Mouse (Mus musculus): ENCODE measurements at regions not wholly inside any gene's neighbourhood (a gene's known extent, or its start where the extent isn't known, plus 50 kb on each side); places are given as distances from the start of the nearest gene placed in this dataset.

DNA sequence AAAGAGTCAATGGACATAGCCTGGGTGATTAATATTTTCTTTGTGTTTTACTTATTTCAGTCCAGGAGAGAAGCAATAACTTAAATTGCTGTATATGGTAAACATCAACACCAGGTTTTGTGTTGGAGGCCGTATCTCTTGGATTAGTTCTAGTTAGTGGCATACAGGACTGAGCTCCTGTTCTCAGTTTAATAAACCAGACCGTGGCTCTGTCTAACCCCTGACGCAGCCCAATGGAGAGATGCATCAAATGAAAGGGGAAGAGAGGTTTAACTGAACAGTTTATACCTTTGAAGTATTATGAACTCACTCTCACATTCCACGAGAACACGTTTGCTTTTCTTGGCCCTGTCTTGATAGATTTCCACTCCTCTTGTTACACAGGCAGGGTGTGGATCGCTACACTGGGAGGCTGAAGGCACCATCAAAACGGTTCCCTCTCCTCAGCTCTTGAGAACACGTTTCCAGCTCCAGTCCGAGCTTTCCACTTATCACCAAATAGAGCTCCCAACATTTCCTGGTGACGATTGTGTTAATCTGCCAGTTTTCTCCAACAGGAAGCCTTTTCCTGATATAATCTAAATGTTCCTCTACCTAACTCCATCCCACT, 54.0 kb upstream of the Cerkl start:
- in situ Hi-C loops (cut with MboI; ENCODE audit: low sequenced_read_pairs) = loop anchor here (10.0 kb wide), 1 partner anchor 264 kb away; no protein-coding TSS in a partner anchor

DNA sequence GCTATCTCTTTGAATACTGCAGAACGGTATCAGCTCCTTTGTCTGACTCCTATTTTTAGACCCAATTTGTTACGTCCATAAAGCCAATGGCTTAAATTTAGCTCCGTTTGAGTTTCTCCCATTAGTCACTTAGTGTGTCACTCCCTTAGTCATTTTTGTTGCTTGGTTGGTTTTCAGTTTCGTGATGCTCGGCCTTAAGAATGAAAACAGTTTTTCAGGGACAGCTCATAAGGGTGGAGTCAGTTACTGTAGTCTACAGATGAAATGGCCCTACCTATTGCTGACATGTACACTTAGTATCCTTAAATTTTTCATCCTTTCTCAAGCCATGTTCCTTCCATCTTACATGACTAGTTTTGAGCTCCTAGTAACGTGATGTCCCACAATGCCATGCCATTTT, 54.5 kb upstream of the Cerkl start:
- in situ Hi-C loops (cut with MboI; ENCODE audit: low sequenced_read_pairs) = loop anchor here (10.0 kb wide), 1 partner anchor 264 kb away; no protein-coding TSS in a partner anchor

DNA sequence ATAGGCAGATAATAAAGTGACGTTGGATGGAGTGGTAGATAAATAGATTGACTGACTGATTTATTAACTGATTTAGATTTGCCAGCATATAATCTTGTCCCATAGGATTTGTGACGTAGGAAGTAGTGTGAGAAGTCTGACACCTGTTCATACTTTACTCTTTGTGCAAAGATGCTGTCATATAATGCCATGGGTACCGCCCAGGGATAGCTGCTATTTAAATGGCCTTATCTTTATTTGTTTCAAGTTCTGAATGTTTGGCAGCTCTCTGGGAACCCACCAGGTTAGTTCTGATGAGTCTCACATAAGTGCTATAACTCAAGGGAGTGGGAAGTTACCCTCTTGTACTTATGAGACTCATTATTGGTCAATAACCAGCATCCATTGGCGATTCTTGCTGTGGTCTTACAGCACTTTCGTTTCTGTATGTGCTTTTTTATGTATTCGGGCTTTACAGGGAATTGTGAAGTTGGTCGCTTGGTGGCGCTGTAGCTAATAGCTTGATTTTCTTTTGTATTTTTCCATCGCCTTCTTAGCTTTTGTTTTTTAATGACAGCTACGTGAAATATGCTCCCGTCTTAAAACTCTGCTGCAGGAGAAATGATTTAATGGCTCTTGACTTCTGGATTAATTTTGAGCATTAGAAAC, 55.2 kb upstream of the Cerkl start:
- in situ Hi-C loops (cut with MboI; ENCODE audit: low sequenced_read_pairs) = loop anchor here (10.0 kb wide), 1 partner anchor 263 kb away; no protein-coding TSS in a partner anchor

DNA sequence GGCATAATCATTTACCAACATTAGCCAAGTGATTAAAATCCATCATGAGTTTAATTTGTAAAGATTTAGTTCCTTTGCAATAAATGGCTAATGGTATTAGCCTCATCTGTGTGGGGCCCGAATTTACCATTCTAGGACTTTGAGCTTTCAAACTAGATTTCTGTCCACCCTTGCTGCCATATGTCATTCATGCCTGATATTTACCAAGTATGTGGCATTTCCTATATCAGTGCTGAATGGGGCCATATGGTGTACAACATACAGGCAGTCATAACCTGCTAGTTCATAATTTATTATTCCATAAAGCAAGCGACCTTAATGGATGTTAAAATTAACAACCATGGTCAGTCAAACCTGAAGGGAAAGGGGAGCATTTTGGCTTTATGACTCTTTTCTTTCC, 55.8 kb upstream of the Cerkl start:
- in situ Hi-C loops (cut with MboI; ENCODE audit: low sequenced_read_pairs) = loop anchor here (10.0 kb wide), 1 partner anchor 262 kb away; no protein-coding TSS in a partner anchor

DNA sequence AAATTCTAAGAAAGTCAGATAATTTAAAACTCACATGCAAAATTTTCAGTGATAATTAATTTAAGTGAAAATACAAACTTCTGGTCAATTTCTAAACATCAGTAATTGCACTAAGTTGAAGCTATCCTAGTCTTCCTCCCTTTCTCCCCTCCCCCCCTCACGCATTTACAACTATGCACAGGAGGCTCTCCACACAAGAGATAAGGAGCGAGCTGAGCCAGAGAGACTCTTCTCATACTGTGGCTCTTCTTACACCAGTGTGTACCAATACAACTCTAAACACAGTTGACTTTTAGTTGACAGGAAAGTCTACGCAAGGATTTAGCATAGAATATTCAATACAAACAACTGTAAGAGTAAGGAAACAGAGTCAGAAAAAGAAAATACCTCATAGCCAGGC, 57.1 kb upstream of the Cerkl start:
- in situ Hi-C loops (cut with MboI; ENCODE audit: low sequenced_read_pairs) = loop anchor here (10.0 kb wide), 1 partner anchor 261 kb away; no protein-coding TSS in a partner anchor

DNA sequence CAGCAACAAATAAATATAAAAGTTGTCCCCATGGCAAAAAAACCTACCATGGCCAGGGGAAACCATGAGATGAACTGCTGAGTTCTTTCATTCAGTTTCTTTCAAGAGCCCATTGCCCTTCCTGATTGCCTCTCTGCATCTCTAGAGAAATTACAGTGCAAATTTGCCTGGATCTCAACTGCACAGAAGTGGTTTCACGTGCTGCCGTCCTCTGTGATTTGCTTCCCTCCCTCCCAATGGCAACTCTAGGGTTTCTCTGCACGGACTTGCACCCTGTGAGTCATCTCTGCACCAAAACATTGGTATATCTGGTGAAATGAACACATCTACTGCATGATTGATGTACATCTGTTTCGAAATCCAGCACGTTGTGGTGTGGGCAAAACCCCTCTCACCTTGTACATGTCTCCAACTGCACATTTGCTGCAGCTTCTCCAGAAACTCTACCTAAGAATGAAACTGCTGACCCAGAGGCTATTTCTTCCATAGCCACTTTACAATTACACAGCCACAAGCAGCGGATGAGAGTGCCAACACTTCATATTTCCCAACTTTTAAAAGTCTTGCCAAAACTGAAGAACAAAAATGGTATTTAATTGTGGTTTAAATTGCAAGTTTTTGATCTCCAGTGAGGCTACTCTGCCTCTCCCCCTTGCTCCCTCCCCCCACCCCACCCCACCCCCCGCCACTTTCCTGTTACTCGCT, 61.6 kb upstream of the Cerkl start:
- in situ Hi-C loops (cut with MboI; ENCODE audit: low sequenced_read_pairs) = loop anchor here (10.0 kb wide), 1 partner anchor 257 kb away; no protein-coding TSS in a partner anchor

DNA sequence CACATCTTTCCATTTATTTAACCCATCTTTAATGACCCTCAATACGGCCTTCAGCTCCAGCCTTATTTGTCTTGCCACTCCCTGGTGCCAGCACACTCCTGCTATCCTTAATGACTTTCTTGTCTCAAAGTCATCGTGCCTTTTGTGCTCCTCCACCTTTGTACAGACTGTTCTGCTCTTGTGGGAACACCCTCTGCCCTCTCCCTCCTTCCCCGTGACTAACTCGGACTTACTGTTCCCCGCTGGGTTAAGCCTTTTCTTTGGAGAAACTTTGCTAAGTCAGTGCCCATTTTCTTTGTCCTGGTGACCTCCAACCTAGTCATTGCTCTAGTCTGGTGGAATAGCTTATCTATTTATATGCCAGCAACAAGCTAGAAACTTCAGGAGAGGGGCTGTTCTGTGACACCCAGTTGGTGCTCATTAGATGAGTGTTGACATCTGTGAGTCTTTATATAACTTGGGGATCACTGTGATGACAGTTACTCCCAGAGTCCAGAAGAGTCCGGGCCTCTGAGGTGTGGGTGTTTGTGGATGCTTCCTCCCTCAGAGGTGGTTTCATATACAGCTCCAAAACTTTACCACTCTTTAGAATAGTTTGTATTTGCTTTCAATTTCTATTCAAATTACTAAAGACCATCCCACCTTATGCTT, 63.3 kb upstream of the Cerkl start:
- in situ Hi-C loops (cut with MboI; ENCODE audit: low sequenced_read_pairs) = loop anchor here (10.0 kb wide), 1 partner anchor 255 kb away; no protein-coding TSS in a partner anchor

DNA sequence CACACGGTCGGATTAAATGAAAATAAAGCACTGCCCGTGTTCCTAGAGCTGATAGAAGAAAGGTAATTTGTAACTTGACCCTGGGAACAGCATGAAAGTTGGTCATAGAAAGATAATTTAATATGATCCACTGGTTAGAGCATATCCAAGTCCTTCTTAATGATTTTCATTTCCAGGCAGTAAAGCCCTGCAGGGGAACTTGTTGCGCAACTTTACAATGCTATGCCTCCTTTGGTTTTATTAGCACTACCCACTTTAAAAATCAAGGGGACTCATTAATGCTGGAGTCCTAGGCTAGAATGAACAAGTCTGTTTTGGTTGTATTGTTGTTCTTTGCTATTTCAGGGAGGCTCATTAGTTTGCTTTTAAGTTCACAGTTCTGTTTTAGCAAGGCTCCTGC, 66.9 kb upstream of the Cerkl start:
- in situ Hi-C loops (cut with MboI; ENCODE audit: low sequenced_read_pairs) = no loop called here

DNA sequence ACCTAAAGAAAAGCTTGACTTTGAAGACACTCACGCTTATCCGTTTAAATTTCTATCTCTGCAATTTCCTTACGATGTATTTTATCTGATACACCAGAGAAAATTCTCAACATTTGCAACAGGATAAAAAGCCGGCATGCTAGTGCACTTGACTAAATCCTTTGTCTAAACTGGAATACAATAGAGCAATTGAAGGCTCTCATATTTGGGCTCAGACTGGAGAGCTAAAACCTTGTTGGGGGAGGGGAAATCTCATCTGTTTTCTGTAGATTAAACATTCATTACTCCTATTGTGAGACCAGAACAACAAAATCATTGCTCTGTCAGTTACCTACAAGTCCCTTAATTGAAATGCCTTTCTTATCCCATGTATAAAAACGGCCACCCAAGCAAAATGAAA, 70.9 kb upstream of the Cerkl start:
- in situ Hi-C loops (cut with MboI; ENCODE audit: low sequenced_read_pairs) = no loop called here

DNA sequence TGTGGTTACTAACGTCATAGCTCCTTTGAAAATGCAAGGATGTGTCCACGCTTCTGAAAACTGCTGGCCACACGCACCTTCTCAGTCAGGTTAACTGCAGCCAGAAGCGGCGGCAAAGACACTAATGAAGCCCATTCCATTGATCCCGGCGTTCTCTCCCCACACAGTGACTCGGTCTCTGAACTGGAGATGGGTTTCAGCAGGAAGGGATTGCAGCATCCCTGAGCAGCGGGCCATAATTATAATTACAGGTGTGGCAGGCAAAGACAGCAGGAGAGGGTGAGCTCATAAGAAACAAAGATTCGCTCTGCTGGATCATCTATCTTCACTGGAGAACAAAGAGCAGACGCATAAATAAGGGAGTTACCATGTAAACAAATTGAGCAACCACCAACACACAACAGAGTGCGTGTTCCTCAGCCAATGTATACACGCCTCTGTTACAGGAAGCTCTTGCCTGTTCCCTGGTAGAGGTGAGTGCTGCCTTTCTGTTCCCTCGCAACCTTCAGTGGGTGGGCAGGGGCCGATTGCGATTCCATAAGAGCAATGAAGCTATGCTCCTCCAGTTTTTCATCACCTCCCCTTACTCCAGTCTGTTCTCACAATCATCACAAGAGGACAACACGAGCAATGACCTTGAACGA, 71.9 kb upstream of the Cerkl start:
- in situ Hi-C loops (cut with MboI; ENCODE audit: low sequenced_read_pairs) = no loop called here

DNA sequence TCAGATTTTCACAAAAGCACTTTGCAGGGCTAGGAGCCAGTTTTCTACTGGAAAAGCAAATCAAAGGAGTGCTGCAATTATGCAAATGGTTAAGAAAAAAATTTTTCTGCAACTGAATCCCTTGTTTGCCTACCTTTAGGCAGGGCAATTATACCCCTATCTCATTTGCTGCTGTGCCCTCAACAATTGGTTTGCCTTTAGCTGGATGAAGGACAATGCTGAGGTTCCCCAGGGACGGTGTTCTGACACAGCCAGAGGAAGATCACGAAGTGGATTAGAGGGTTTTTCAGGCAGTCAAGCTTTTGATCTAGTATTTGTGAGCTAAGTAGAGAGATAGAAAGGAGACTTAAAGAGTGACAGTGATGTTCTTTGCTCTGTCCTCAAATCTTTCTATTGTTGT, 72.6 kb upstream of the Cerkl start:
- in situ Hi-C loops (cut with MboI; ENCODE audit: low sequenced_read_pairs) = no loop called here

DNA sequence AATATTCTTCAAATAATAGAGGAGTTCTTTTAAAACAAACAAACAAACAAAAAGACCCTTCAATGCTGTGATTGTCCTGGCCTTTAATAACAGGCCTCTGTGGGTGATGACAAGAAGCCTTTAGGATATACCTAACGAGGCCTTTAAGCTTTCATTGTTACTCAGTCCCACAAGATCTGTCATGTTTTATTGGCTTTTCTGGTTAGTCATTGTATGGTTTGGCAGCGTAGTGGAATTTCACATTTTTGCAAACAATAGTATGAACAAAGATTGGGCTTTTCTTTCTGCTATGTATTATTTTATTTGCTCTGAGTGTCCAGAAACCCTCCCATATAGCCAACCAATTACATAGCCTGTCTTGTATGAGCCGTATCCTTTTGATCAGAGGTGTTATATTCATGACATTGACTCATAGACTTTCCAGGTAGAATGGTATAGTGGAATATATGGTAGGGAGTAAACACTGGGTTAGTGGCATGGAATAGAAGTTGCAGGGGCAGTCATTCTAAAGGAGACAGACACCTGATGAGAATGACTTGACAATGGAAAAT, 76.1 kb upstream of the Cerkl start:
- in situ Hi-C loops (cut with MboI; ENCODE audit: low sequenced_read_pairs) = no loop called here

DNA sequence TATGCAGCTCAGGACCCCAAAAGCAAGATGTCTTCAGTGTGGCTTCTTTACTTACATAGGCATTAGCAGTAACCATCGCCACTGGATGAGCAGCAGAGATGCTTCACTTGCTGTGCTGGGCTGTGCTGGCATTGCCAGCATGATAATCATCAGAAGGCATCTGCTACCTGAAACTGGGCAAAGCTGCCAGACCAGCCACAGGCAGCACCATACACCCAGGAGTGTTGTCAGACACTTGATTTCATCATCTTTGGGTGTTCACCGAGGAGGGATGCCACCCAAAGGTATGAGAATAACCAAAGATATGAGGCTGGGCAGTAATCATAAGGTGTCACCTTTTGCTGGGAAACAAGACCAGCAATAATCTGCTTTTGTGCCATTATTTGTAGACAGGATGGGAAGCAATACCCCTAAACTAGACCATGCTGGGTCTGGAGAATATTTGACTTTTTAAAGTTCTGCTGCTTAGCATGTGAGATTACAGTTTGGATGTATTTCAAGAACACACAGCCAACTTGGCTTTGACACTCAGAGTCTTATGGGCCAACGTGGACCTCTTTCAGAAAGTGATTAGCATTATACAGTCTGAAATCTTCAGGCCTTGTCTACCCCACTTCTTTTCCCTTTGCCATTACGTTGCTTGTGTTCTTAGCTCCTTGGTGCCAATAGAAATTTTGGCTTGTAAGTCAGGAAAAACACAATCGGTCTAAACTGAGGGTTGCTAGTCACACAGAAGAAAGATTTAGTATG, 80.7 kb upstream of the Cerkl start:
- in situ Hi-C loops (cut with MboI; ENCODE audit: low sequenced_read_pairs) = no loop called here

DNA sequence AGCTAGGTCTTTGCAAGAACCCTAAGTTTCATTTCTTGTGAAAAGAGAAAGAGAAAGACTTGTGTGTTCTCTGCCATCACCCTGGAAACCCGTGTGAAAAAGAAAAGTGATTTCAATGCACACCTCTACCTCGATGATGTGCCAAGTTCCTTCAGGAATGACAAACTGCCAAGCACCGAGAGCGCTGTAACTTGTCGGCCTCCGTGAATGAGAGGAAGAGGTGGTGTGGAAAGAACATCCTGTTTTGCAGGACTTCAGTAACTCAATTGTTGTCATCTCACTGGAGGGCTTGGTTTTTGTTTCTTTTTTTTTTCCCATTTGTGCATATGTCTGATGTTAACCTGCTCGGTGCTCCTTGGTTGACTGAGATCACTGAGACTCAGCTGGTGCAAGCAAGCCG, 83.8 kb upstream of the Cerkl start:
- in situ Hi-C loops (cut with MboI; ENCODE audit: low sequenced_read_pairs) = no loop called here

DNA sequence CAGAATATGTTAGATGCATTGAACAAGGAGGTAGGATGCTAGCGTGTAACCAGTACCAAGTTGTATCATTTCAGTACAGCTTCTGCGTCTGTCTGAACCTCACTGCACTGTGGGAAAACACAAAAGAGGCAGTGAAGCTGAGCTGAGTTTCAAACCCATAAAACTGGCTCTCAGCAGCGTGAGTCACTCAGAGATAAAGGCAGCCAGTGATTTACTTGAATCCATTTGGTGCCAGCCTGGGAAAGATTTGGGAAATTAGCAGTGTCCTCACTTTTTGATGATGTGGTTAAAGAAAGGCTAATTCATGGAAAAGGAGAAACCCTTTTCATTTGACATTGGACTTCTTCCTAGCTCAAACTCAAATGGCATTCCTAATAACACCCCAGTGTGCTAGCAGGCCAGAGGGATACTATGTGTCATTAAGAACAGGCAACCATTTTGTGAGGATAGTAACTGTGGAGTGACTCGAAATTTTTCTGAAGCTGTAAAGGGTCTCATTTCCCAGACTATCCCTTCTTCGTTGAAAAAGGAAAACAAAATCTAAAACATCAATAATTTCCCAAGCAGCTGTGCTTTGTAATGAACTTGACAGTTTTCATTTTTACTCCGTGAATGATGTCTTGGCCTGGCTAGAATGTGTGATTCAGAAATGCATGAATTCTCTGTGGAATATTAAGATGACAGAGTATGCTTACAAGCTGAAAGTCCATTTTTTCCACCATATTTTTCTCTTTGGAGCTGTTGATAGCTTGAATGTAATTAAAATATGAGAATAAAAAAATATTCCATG, 85.8 kb upstream of the Cerkl start:
- in situ Hi-C loops (cut with MboI; ENCODE audit: low sequenced_read_pairs) = no loop called here

DNA sequence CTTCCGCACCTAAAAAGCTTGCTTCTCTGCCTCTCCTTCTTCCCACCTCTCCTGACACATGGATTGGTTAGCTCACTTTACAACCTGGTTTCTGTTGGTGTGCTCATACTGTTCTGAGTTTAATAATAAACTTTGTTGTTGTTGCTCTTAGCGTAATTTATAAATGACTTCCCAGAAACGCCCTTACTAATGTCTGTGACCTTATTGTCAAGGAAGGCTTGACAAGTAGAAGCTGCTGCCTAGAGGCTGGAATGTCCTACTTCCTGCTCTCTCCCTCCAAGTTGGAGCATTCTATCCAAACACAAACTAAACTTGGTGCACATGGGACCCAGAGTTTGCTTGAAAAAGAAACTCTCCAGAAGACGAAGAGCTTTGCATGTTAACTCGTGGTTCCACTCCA, 86.9 kb upstream of the Cerkl start:
- in situ Hi-C loops (cut with MboI; ENCODE audit: low sequenced_read_pairs) = no loop called here

DNA sequence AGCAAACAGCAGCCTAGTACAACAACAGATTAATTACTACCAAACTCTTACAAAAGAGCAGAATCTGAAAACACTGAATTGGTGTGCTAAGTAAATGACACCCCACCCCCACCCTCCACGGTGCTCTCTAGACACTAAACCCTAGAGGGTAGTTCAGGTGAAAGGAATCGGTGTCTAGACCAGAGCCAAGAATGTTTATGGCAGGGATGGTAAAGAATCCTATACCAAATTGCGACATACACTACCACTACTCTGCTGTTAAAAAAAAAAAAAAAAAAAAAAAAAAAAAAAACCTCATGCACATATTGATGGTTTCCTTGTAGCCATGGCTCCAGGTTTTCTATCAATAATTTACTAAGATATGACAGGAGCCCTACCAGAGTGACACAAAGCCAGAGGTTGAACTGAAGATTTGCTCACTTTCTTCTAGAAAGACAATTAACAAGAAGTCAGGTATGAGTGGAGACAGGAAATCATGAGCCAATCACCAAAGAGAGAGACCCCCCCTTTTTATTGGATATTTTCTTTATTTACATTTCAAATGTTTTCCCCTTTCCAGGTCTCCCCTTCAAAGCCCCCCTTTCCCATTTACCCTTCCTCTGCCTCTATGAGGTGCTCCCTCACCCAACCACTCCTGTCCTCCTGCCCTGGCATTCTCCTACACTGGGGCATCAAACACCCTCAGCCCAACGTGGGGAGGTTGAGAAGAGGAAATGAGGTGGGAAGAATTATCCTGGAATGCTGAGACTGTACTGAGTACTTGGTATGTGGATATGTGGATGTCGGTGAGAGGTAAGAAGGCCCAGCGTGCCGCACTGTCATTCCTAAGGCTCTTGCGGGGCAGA, 87.6 kb upstream of the Cerkl start:
- in situ Hi-C loops (cut with MboI; ENCODE audit: low sequenced_read_pairs) = no loop called here

DNA sequence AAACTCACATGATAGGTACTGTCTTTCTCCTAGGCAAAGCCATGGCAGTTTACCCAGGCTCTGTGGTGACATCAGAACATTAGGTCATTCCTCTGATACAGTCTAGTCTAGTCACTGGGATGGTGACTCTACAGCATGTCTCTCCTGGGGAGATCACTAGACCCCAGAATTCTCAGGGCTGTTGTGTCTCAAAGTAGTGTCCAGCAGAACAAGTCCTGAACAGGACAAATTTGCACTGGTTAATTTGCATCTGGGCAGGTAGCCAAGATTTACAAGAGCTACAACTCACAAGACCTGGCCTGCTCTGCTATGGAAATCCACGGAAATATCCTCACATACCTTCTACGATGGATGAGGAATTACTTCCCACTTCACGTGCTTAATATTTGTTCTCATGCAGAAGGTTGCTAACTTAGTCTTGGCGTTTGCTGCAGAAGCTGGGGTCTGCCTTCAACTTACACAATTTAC, 88.2 kb upstream of the Cerkl start:
- in situ Hi-C loops (cut with MboI; ENCODE audit: low sequenced_read_pairs) = no loop called here
